Mouse (Mus musculus): ENCODE data around the gene Mogs. TPM values are rescaled to one million over a fixed set of nuclear protein-coding genes. Genes with fewer than 3 reads are reported as not detected.

Mogs gene
- total RNA-seq, 2 experiments from 2014 or later = 6.2 to 6.5 TPM

DNA sequence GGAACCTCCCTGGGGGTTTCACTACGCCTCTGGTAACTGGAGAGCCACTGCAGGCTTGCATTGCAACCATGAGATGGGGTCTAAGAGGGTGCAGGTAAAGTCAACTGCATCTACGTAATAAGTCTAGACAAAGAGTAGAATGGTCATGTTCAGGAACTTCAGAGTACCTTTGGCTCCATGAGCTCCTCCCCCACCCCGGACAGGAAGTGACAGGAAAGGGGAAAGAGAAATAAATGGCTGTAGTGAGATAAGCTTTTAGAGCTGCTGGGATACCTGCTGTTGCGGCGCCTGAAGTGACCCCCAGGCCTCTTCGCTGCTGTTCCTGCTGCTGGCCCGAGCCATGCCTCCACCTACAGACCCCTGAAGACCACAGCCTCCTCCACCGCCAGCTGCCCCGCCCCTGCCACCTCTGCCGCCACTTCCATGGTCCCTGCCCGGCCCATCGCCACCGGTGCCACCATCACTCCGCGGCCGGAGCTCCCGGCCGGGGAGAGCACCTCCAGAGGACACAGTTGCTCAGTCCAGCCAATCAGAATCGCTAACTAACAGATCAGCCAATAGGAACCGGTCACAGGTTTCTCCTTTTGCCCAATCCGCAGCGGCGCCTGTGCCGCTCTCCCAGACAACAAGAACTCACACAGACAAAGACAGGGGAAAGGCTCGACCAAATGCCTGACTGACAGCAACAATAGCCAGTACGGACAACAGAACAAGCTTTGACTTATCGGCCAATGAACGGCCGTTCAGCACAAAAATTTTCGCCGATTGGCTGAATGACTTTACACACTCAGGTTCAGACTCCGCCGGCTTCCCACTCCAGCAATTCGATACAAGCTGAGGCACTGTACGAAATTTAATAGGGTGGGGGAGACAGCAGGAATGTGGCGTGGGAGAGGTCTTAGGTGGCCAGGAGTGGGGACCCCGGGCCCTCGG lies 5.9 kb downstream of the Mogs start, which contains the start of gene Wbp1:
Gene Wbp1, minus strand, starts transcription at position 630 of the 933 bp plus-strand sequence.
- DNase-seq (ENCODE audit: low spot score) = peak; percentile 95

DNA sequence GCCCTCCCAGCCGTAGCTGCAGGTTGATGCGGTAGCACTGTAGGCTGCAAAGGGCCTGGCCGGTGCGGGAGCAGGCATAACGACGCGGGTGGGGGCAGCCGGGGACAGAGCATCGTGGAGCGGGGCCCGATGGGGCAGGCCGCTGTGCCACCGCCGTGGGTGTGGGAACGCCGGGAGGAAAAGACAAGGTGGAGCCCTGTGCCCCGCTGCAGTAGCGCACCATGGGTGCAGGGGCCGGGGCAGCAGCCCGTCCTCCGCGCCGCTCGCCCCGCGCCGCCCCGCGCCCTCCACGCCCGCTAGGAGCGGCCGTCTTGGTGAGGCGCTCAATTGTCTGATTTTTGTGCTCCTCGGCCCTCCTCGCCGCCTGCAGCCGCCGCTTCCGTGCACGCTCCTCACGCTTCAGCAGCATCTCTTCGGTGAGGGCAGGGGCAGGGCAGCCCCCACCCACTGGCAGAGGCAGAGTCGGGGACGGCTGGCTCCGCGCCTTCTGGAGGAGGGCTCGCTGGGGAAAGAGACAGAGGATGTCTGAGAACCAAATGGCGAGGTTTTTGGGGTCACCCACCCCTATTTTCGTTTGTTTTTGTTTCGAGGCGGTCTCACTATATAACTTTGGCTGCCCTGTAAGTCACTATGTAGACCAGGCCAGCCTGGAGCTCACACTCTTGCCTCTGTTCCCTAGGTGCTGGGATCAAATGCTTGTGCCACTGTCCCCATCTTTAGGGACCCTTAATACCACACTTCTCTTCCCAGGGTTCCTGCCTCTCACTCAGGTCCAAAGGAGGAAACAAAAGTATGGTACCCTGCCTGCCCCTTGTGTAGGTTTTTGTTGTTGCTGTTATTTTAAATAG lies 6.8 kb downstream of the Mogs start:
- DNase-seq (ENCODE audit: low spot score) = no peak

DNA sequence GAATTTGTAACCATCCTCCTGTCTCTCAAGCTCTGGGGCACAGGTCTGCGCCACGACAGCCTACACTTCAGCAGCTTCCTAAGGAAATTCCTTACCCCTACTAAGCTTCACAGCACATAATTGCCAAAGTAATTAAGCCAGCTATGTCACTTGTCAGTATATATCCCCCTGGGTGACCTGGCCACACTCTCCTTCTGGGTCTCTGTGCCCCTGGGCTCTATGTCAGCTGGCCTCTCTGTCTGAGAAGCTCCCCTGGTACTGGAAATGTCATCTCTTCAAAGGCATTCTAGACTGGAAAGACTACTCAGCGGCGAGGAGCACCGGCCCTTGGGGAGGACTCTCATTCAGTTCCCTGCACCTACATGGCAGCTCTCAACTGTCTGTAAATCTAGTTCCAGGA lies 7.7 kb downstream of the Mogs start:
- no peak for DNase-seq (ENCODE audit: low spot score)

DNA sequence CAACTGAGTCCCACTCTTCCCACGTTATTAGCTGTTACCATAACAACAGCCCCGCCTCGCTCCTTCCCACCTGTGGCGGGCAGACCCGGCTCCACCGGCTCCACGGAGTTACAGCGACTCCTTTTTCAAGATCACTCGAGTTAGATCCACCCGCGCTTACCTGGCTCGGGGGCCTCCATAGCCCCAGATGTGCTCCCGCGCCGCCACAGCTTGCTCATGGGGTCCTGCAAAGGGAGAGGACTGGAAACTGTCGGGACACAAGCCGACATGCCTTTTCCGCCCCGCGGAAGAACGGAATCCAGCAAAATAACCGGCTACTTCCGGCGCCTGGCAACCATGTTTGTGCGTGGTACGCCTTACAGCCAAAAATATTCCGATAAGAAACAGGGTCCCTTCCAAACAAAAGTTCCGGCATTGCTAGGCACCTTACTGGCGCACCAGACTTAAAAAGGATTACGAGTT lies 9.6 kb downstream of the Mogs start:
- peak; percentile 93 for DNase-seq (ENCODE audit: low spot score)

DNA sequence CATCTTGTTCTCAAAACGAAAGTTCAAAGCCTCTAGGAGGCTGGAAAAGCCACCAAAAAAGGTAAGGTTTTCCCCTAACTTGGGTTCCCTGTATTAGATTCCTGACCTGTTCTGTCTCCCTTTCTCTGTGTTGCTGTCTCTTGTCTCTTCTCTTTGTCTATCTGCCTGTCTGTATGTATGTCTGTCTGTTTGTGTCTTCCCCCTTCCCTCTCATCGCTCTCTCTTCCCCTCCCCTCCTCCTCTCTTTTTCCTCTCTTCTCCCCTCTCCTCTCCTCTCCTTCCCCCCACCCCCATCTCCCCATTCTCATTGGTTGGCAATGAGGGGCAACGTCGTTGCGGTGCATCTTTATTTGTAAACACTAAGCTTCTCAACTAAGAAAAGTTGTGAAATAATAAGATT lies 10.0 kb downstream of the Mogs start, which contains the start of gene Ino80b:
Gene Ino80b, minus strand, starts transcription at position 101 of the 400 bp plus-strand sequence.
- DNase-seq (ENCODE audit: low spot score) = no peak

DNA sequence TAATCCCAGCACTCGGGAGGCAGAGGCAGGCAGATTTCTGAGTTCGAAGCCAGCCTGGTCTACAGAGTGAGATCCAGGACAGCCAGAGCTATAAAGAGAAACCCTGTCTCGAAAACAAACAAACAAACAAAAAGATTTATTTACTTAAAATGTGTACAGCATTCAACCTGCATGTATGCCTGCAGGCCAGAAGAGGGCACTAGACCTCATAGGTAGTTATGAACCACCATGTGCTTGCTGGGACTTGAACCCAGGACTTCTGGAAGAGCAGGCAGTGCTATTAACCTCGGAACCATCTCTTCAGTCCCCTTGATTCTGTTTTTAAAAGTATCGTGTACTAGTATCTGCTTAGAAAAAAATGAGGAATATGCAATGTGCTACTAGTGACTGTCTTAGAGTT lies 12.1 kb downstream of the Mogs start:
- DNase-seq (ENCODE audit: low spot score) = no peak

DNA sequence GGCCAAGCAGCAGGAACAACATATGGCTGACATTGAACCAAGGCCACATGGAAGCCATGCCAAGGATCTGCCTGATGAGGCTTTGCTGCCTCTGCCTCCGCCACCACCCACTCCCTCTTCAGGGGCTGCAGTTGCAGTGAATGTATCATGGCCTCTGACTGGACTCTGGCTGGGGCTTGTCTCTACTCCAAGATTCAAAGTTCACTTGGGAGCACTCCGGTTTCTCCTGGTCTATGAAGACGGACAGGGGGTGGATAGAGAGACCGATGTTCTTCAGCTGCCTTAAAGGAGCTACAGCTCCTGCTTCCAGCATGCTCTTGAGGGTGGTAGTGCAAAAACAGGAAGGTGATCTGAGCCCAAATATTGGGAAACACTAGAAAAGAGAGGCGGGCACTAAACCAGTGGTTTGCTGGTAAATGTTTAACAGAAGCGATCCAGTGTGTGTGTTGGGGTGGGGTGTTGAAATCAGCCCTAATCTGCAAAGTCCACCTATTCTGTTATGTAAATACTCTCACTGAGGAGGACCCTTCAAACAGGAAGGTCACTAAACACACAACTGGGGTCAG lies 16.3 kb downstream of the Mogs start:
- no peak for DNase-seq (ENCODE audit: low spot score)

DNA sequence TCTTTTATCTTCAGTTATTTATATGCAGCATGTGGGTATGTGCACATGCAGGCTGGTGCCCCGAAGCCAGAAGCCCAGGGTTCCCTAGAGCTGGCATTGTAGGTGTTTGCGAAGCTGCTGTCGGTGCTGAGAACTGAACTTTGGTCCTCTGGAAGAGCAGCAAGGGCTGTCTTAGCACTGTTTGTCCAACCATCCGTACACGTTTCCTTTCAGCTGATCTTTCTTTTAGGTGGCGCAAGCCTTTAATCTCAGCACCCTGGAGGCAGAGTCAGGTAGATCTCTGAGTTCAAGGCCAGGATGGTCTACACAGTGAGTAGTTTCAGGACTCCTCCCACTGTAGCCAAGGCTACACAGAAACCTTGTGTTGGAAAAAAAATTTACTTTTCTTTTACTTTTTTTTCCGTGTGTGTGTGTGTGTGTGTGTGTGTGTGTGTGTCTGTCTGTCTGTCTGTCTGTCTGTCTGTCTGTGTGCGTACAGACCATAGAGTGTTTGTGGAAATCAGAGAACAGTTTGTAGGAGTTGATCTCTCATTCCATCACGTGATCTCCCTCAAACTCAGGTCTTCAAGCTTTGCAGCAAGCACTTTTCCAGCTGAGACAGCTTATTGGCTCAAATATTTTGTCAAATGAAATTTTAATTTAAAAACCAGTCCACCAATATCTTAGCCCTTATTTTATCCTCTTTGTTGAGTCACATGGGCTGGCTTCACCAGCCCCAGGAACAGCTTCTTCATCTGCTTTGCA lies 17.1 kb downstream of the Mogs start:
- no peak for DNase-seq (ENCODE audit: low spot score)

DNA sequence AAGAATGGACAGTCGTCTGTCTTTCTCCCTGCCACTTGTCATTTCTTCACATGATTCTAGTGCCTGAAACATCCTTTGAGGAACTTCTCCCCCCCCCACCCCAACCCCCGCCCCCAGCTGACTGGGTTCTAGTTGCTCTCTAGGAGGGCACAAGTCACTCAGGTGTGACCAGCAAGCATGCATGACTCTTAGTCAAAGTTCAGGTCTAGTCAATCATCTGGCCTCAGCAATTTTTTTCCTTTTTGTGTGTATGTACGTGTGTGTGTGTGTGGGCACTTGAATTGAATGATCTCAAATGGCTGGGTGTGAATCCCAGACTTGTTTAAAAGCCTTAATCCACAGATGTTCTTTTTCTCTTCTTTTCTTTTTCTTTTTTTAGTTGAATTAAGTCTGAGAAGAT lies 18.9 kb downstream of the Mogs start:
- no peak for DNase-seq (ENCODE audit: low spot score)

DNA sequence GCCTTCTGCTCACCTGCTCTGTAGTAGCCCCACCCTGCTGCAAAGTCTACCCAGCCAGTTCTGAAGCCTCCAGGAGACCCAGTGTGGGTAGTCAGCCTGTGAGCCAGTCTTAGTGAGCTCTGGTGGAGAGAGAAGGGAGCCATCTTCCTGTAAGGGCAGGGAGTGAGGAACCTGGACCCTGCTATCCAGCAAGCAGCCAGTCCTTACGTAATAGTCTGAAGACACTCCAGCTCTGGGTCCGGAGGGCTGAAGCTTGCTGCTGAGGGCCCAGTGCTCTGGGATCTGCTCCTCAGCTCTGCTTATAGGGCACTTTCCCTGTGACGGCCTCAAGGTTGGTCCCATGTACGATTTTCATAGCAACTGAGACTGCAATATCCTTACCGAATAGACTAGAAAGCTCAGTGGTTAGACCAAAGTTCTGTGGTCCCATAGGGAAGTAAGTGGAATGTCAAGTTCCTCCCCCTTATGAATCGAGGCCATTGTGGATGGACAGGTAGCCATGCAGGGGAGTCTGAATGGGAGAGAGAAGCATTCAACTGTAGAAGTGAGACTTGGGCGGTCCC lies 19.7 kb downstream of the Mogs start, which contains the start of gene Rtkn:
Gene Rtkn, plus strand, starts transcription at position 513 of the 563 bp plus-strand sequence.
- no peak for DNase-seq (ENCODE audit: low spot score)

DNA sequence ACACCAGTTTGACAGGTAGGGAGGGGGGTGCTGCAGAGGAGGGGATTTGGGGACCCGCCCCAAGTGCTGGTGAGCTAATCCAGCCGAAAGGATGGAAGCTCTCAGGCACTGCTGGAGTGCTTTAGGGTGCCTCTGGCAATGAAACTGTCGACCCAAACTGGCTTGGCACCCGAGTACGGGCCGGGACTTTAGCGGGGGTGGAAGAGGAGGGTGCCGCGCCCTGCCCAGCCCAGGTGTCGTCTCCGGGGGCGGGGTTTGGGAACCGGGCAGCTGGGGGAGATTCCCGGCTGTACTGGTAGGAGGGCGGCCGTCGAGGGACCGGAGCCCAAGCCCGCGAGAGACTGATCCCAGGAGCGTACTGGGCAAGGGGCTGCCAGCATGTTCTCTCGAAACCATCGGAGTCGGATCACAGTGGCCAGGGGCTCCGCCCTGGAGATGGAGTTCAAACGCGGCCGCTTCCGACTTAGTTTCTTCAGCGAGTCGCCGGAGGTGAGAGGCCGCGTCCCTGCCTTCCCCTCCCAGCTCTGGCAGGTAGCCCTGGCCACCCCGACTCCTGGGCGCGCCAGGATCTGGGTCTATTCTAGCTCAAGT lies 20.4 kb downstream of the Mogs start:
- no peak for DNase-seq (ENCODE audit: low spot score)

DNA sequence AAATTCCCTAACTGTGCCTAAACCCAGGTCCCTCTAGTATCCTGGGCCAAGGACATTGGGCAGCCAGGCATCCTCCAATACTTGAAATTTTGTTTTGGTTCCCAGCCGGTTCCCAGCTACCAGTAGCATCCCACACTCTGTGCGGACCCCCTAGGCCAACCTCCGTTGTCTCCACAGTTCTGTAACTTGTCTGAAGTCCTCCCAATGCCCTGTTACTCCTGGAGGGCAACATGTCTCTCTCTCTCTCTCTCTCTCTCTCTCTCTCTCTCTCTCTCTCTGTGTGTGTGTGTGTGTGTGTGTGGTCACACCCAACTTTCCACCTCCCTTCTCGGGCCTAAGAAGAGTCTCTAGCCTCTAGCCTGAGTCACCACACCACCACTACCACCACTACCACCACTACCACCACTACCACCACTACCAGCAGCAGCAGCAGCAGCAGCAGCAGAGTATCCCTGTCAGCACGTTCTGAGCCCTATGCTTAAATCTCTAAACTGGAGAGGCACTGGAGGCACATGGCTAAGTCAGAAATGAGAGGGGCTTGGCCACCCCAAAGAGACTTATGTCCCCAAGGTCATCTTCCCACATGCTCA lies 21.1 kb downstream of the Mogs start:
- DNase-seq (ENCODE audit: low spot score) = no peak

DNA sequence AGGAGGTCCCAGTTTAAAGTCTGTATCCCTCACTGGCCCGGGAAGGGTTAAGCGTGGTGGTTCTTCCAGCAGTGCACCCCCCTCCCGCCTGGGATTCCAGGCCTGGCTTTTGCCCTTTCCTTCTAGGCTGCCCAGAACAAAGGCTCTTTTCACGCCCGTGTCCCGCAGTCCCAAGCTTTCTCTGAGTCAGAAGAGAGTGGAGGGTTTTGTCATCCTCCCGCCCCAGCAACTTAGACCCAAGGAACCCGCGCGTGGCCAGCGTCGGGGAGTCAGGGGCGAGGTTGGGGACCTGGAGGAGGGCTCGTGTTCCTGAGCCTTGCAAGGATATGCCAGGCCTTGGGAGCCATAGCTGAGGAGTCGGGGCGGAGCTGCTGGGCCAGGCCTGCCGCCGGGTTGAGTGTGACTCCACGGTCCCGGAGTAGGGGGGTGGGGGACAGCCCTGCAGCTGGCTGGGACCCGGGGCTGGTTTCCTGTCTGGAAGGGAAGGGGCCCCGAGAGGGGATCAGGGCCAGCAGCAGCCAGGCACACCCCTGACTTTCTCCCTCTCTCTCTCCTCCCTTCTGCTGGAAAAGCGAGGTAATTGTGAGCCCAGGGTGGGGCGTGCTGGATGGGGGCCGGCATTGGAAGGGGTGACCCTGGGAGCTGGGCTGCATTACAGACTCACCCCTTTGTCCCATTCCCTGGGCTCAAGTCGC lies 21.7 kb downstream of the Mogs start:
- DNase-seq (ENCODE audit: low spot score) = peak; percentile 68

DNA sequence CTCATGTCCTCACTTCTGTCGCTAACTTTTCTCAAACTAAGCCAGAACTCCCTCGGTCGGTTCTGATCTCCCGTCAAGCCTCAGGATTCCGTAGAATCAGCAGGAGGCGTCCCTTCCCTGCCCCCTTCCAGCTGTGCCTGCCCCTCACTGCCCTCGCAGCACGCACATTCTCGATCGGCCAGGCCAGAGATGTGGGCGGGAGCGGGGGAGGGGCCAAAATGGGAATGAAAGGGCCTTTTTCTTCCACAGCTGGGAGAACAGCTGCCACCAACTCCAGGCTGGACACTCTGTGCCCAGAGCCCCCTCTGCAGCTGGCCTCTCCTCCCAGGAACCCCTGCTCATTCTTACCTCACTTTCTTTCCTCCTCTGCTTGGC lies 22.3 kb downstream of the Mogs start:
- peak; percentile 91 for DNase-seq (ENCODE audit: low spot score)

DNA sequence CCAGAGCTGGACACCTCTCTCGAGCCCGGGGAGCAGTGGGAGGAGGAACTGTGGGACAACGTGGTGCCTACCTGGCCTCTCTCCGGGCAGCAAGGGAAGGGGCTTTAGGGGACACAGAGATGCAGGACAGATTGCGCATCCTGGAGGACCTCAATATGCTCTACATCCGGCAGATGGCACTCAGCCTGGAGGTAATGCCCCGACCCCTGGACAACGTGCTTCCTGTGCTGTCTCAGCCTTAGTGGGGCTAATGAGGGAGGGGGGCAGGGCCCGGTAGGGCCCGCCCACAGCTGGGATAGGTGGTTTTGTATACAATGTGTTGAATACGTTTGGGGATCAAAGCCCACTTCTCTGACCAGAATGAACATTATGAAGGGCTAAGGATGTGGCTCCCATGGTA lies 22.8 kb downstream of the Mogs start:
- no peak for DNase-seq (ENCODE audit: low spot score)

DNA sequence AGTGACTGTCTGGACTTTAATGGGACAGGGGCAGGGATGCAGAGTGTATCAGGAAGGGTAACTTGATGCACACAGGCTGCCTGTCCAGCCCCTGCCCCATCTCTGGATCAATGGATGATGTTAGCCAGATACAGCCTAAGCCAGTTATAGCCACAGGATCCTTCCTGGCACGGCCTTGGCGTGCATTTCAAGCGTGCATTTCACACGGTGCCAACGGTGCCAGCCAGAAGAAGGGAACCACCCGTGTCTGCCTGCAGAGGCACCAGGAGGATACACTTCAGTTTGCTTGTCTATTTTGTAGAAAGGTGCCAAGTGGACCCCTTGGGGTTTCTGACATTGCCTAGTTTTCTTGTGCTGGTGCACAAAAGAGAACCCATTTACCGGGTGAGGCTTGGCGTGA lies 24.7 kb downstream of the Mogs start:
- no peak for DNase-seq (ENCODE audit: low spot score)

DNA sequence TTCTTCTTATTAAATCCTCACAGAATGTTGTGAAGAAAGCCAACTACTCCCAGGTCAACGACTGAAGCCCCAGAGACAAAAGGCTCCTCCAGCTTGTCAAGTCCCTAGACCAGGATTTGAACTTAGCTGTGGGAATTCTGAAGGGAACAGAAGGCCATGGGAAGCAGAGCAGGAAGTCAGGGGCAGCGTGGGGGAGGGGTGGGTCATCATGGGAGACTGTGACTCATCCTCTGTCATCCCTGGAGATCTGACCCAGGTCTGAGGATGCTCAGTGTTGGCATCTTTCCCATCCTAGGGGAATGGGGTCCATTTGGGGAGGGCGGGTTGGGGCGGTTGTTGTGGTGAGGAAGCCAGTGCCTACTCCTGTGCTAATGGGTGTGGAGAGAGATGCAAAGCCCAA lies 26.3 kb downstream of the Mogs start:
- no peak for DNase-seq (ENCODE audit: low spot score)

DNA sequence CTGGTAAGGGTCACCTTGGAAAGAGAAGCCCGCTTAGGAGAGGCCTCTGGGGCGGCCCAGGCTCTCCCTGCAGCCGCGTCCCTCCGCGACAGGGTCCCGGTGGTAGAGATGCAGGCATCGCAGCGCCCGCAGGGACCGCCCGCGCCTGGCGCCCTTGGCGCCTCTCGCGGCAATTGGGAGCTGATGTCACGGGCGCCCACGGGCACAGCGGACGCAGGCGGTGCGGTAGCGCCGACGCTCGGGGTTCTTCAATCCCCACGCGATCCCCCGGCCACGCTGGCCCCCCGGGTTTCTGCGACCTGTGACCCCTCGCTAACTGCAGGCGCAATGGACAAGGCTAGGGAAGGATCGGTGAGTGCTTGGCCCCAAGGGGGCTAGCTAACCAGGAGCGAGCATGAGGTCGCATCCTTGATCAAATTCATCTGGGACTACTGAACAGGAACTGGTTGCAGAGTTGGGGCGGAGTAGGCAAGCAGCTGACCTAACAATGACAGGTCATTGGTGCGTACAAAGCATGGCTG lies 27.0 kb downstream of the Mogs start:
- no peak for DNase-seq (ENCODE audit: low spot score)

DNA sequence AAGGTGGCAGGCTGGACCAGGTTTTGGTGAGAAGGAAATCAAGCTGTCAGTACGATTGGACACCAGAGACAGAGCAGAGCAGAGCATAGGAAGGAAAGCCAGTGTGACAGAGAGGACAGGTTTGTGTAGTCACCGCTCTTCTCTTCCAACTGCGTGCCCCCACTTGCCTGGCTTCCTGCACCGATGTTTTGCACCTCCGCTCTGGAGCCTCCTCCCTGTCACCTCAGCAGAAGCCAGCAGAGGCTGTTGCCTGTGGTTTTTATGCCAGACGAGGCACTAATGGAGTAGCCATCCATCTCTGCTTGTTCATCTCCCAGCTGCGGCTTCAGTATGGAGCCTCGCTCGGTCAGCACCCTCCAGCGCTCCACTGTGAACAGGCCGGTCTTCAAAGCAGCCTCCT lies 27.6 kb downstream of the Mogs start:
- no peak for DNase-seq (ENCODE audit: low spot score)

All from gastrocnemius, adult 18-20 months (tissue).